Mouse (Mus musculus) G1E-ER4 (cell line): ENCODE data around the gene Gm1110. TPM values are rescaled to one million over a fixed set of nuclear protein-coding genes. Genes with fewer than 3 reads are reported as not detected.

Experiments used
- GATA1 ChIP-seq: IDR thresholded peaks from one replicate; pipeline ENCODE4 v1.8.0; 2012; ENCODE audit warnings: low read length, inconsistent platforms
- polyA plus RNA-seq: library from polyadenylated mRNA; stranded (reverse); fragments of >175 nt; gene quantifications from 2 replicates; pipeline ENCODE4 v1.2.3, GENCODE M21; 2012

Gene Gm1110
- polyA plus RNA-seq: not detected in 2 replicates

GRCm38 (mm10) chr9:26922909-26923526, at the start of gene Gm1110:
Gm1110 (minus strand) TSS chr9:26923111.
- no peak for TF ChIP-seq GATA1

GRCm38 (mm10) chr9:26947790-26948189, 24.9 kb upstream of the Gm1110 start:
- no peak for TF ChIP-seq GATA1

- no peak for TF ChIP-seq GATA1
Measured at GRCm38 (mm10) chr9:26924146-26924545, 1.2 kb upstream of the Gm1110 start.

- no peak for TF ChIP-seq GATA1
Measured at GRCm38 (mm10) chr9:26919778-26920177, 3.1 kb downstream of the Gm1110 start.

DNA sequence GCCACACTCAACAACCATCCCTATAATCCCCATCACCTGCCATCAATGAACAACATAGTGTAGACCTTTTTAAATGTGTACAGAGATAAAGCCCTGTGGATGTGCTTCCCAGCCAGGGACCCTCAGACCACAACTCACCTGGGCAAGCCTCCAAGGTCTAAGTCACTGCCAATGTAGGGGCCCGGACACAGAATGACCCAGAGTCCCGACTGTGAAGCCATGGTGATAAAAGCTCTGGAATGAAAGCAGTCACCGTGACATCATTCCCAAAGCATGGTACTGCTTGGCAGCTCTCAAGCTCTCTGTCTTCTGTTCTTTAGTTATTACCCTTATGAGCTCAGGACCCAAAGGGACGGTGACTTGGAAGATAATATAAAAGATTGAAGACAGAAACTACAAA, 9.8 kb downstream of the Gm1110 start:
- no peak for TF ChIP-seq GATA1

- TF ChIP-seq GATA1: no peak
Measured at GRCm38 (mm10) chr9:26911251-26911650, 11.7 kb downstream of the Gm1110 start.

DNA sequence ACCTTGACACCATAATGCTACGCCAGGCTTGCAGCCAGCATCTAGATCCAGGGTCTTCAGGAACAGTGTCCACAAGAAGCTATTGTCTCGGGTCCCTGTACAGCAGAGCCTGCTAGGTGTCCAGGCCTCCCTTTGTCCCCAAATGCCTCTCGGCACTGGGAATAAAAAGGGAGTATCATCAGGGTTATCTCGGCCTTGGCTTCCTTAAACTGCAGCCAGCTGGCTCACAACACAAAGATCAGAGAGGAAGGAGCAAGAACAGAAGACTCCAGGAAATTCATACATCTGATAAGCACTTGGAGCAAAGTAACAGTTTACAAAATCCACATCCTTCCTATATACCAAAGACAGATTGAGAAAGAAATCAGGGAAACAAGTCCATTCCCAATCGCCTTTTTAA, 62.2 kb downstream of the Gm1110 start, which contains the start of gene Glb1l3:
Gene Glb1l3 (minus strand): TSS at position 140 of the 400 bp plus-strand sequence.
- no peak for TF ChIP-seq GATA1

GRCm38 (mm10) chr9:26831089-26831488, 91.8 kb downstream of the Gm1110 start:
- no peak for TF ChIP-seq GATA1

Other genes with a start within 250 kb of the Gm1110 start
- not detected in 2 replicates for gene B3gat1, start 189.4 kb downstream of the Gm1110 start, polyA plus RNA-seq
- not detected in 2 replicates for gene Glb1l2, start 116.6 kb downstream of the Gm1110 start, polyA plus RNA-seq
- gene Glb1l3, start 62.2 kb downstream of the Gm1110 start, polyA plus RNA-seq: not detected in 2 replicates
- 0.83 and 1.4 TPM in 2 replicates for gene Acad8, start 76.5 kb upstream of the Gm1110 start, polyA plus RNA-seq
- 2.5 and 4.3 TPM in 2 replicates for gene Thyn1, start 76.6 kb upstream of the Gm1110 start, polyA plus RNA-seq
- 31.3 and 39.3 TPM in 2 replicates for gene Vps26b, start 107.0 kb upstream of the Gm1110 start, polyA plus RNA-seq
- gene Ncapd3, start 107.1 kb upstream of the Gm1110 start, polyA plus RNA-seq: 4.0 and 4.3 TPM in 2 replicates
- not detected in 2 replicates for gene Jam3, start 232.3 kb upstream of the Gm1110 start, polyA plus RNA-seq